Mouse (Mus musculus) kidney, embryonic 16.5 days (tissue): Measurements from ENCODE around the gene Fads1. TPM values are rescaled to one million over a fixed set of nuclear protein-coding genes. Genes with fewer than 3 reads are reported as not detected.

ENCODE experiments used
- ATAC-seq: fragments of 200-750 bp; cut with Nextera tagmentation; 2 replicates; pipeline ENCODE4 v1.8.0; 2017; ENCODE audit warnings: moderate TSS enrichment; ENCODE audit not compliant: low FRiP score, low TSS enrichment
- H3K27ac ChIP-seq: fragments of 300-500 bp; sonication (generic); 2 replicates; pipeline ENCODE4 v1.5.1; 2014; ENCODE audit warnings: low read length
- H3K27me3 ChIP-seq: fragments of 300-500 bp; sonication (generic); 2 replicates; pipeline ENCODE4 v1.6.1; 2014; ENCODE audit warnings: low read length, control low read depth, mixed read lengths; ENCODE audit not compliant: insufficient read depth
- H3K36me3 ChIP-seq: fragments of 300-500 bp; sonication (generic); 2 replicates; pipeline ENCODE4 v1.6.1; 2014; ENCODE audit warnings: low read length, control low read depth, mixed read lengths; ENCODE audit not compliant: insufficient read depth
- H3K4me1 ChIP-seq: fragments of 300-500 bp; sonication (generic); 2 replicates; pipeline ENCODE4 v1.6.1; 2014; ENCODE audit warnings: low read length, control low read depth, mixed read lengths; ENCODE audit not compliant: insufficient read depth
- H3K4me2 ChIP-seq: fragments of 300-500 bp; sonication (generic); replicated peaks from 2 replicates; pipeline ENCODE4 v1.6.1; 2014; ENCODE audit warnings: low read depth, low read length
- H3K4me3 ChIP-seq: fragments of 300-500 bp; sonication (generic); 2 replicates; pipeline ENCODE4 v1.5.1; 2014; ENCODE audit warnings: mild to moderate bottlenecking, low read length
- H3K9ac ChIP-seq: fragments of 300-500 bp; sonication (generic); replicated peaks from 2 replicates; pipeline ENCODE4 v1.6.1; 2014; ENCODE audit warnings: low read length
- H3K9me3 ChIP-seq: fragments of 300-500 bp; sonication (generic); 2 replicates; pipeline ENCODE4 v1.6.1; 2016; ENCODE audit warnings: low read length, control low read depth
- WGBS: fragments of 180-500 bp; shearing (Covaris S2); extraction: QIAGEN DNeasy Blood & Tissue Kit; methylation state at CpG from one replicate; pipeline ENCODE4 v1.1.7; 2014; 5-methylcytosine and 5-hydroxymethylcytosine counted together
- polyA plus RNA-seq: library from polyadenylated mRNA; unstranded; fragments of >200 nt; fragmentation: Nextera tagmentation; extraction: Ambion mirVana; gene quantifications from 2 replicates; pipeline ENCODE4 v1.2.1, GENCODE M21; 2015

Gene Fads1
- polyA plus RNA-seq, 1 experiment from 2014 or later = 95.4 TPM

DNA sequence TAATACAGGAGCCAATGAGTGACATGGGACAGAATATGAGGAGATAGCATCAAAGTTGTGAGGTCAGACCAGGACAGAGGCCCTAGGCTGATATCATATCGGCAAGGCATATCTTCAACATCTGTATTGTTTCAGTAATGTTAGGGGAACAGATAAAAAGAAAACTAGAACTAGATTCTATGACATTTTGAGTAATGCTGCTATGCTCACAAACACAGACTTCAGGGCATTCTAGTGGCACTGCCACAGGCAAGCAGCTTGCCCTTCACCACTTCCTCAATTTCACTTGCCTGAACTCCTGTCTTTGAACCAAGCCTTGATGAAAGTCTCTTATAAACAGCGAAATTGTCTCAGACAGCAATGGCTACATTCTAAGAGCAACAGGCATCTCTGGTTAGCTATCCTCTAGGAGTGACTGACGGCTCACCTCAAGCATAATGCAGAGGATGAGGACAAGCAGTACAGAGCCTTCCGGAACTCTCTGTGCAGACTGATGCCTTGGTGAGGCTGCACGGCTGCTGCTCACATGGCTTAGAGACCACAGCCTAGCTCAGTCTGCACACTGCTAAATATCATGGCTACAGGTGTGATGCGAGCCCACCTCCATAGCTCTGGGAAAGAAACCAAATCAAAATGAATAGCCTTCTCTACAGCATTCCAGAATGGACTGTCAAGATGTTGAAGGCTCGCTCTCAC, 8.7 kb upstream of the Fads1 start:
- Histone ChIP-seq H3K4me2 (no peak overlapping the region), H3K9me3 (no peaks in the 10 kb centered on the region), H3K4me1 (peaks cover 7% of the 10 kb centered on the region), H3K27me3 (no peaks in the 10 kb centered on the region), H3K4me3 (no peak overlapping the region), H3K36me3 (no peaks in the 10 kb centered on the region), H3K27ac (no peak overlapping the region), H3K9ac (no peak overlapping the region)
- 88% methylated on average over 7 of the region's 7 CpGs for WGBS
- ATAC-seq = no peak

DNA sequence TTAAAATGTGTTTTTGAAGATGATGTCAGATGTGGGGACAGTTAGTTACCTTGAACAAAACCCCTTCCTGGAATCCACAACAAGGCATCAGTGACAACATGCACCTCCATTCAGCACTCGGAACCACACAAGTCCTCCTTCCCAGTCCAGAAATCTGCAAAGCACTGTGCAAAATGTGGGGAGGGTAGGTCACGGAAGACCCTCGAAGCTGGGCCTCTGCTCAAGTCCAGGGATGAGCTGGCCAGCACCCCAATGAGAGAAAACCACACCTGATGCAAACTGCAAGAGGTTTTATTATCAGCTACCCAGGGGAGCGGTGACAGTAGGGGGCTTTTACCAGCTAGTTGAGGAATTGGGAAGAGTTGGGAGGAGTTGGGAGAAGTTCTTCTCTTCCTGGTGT, 7.7 kb upstream of the Fads1 start:
- 88% methylated on average over 4 of the region's 4 CpGs for WGBS
- no peak overlapping the region for H3K9ac ChIP-seq
- ATAC-seq = no peak
- H3K36me3 ChIP-seq = no peaks in the 10 kb centered on the region
- H3K4me1 ChIP-seq = peaks cover 7% of the 10 kb centered on the region
- no peak overlapping the region for H3K27ac ChIP-seq
- no peak overlapping the region for H3K4me3 ChIP-seq
- H3K9me3 ChIP-seq = no peaks in the 10 kb centered on the region
- H3K27me3 ChIP-seq = no peaks in the 10 kb centered on the region
- no peak overlapping the region for H3K4me2 ChIP-seq

DNA sequence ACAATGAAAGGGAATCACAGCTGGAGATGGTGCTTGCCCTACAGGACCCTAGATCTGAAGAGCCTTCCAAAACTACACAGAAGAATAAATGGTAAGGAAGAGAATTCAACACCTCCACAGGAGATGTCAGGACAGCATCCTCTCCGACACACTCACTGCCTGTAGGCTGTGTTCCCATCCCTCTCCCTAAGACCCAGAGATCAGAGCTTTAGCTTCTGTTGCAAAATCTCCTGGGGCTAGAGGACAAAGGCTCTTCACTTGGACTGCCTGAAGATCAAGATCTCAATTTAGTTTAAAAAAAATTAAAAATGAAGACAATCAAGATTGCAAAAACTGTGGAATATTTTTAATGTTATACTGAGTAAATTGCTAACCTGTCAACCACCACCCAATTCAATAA, 6.2 kb upstream of the Fads1 start:
- H3K4me2 ChIP-seq = no peak overlapping the region
- no peak overlapping the region for H3K27ac ChIP-seq
- ATAC-seq = no peak
- H3K4me3 ChIP-seq = no peak overlapping the region
- H3K9me3 ChIP-seq = no peaks in the 10 kb centered on the region
- H3K36me3 ChIP-seq = no peaks in the 10 kb centered on the region
- H3K27me3 ChIP-seq = no peaks in the 10 kb centered on the region
- 73% methylated on average over 1 of the region's 1 CpGs for WGBS
- H3K9ac ChIP-seq = no peak overlapping the region
- peaks cover 7% of the 10 kb centered on the region for H3K4me1 ChIP-seq

DNA sequence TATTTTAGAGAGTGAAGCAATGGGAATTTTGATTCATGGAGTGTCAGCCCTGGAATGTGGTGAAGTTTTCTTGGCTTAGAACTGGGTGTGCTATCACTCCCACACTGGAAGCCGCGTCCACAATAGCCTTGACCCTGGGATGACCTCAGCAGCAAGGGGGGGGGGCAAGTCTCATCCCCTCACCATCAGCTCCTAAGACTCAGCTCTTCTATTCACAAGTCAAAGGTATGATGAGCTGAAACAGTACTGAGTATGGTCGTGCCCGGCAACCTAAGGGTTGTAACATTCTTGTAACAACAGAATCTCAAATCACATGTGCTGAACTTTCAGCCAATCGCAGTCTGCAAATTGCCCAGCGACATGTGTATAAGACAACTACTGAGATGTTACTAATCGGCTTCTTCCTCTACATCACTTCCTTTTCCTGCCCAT, 5.7 kb upstream of the Fads1 start:
- Histone ChIP-seq H3K4me1 (peaks cover 9% of the 10 kb centered on the region), H3K4me3 (no peak overlapping the region), H3K36me3 (no peaks in the 10 kb centered on the region), H3K27ac (0 out of 2 replicates have a peak overlapping the region, but pooled peaks have one; percentile 2), H3K9ac (no peak overlapping the region), H3K4me2 (peak overlapping the region; percentile 17; the same call in 1 of the 2 replicates), H3K27me3 (no peaks in the 10 kb centered on the region), H3K9me3 (no peaks in the 10 kb centered on the region)
- WGBS = 35% methylated on average over 7 of the region's 7 CpGs
- ATAC-seq = peak; percentile 39; the same call in 1 of the 2 replicates

DNA sequence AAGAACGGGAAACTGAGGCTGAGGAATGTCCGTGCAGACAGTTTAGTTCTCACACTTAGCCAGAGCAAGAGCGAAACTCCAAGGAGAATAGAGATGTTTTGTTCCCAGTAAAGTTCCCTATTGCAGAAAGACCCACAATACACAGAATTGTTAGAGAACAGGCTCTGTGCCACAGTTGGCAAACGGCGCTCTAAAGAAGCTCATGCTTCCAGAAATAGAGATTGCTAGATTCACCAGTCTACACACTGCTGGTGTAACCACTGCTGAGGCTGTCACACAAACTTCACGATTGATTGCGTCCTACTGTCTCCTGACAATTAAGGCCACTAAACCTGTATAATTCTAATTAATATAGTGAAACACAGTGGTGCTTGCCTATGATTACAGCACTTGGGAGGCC, 1.5 kb upstream of the Fads1 start:
- 93% methylated on average over 7 of the region's 7 CpGs for WGBS
- Histone ChIP-seq H3K27me3 (no peaks in the 10 kb centered on the region), H3K9me3 (no peaks in the 10 kb centered on the region), H3K27ac (no peak overlapping the region), H3K4me1 (peaks cover 29% of the 10 kb centered on the region), H3K36me3 (peaks cover 12% of the 10 kb centered on the region), H3K4me2 (no peak overlapping the region), H3K4me3 (no peak overlapping the region), H3K9ac (no peak overlapping the region)
- no peak for ATAC-seq

DNA sequence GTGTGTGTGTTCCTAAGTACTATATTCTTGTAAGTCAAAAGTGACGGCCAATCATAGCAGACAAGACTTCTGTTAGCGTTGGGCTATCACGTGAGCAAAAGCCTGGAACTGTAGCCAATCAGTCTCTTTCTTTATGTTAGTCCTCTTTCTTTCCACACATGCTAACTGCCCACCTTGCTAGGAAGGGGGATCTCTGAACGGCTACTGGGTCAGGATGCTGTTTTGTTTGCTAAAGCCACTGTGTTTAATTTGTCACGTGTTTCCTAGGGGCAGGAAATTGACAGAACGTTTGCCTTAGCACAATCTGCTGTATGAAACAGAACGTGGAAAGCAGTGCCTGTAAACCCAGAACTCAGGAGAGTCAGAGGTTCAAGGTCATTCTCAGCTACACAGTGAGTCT, 546 bp upstream of the Fads1 start:
- H3K4me1 ChIP-seq = peaks cover 21% of the 10 kb centered on the region
- peak overlapping the region; percentile 88 for H3K4me2 ChIP-seq
- 30% methylated on average over 7 of the region's 7 CpGs for WGBS
- peak overlapping the region; percentile 22; the same call in 1 of the 2 replicates for H3K9ac ChIP-seq
- H3K36me3 ChIP-seq = peaks cover 21% of the 10 kb centered on the region
- H3K9me3 ChIP-seq = no peaks in the 10 kb centered on the region
- H3K4me3 ChIP-seq = peak overlapping the region; percentile 90
- no peaks in the 10 kb centered on the region for H3K27me3 ChIP-seq
- ATAC-seq = no peak
- H3K27ac ChIP-seq = no peak overlapping the region

DNA sequence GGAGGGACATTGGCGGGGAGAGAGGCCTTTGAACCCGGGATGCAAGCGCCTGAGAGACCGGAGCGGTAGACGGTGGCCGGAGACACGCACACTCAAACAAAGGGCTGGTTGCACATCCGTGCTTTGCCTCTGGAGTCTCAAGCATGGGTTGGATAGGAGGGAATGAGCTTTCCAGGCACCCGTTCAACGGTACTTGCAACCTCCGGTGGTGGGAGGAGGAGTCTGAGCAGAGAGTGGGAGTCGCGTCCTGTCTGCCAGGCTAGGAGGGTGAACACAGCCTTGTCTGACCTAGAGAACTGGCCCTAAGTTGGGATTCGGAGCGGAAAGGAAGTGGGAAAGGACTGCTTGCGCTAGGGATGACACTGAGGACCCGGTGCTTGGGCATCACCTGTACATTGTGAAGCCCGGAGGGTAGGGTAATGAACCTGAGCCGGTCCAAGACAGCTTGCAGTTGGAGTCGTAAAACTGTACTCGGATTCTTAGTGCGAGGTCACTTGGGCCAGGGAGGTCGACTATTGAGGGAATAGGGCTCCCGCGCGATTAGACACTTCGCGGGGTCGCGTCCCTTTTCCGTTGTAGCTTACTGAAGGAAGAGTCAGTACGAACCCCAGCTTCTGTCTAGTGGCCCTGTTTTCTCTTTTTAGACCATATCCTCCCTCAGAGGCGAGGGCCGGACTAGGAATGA, 753 bp downstream of the Fads1 start:
- Histone ChIP-seq H3K4me2 (peak overlapping the region; percentile 88), H3K36me3 (peaks cover 33% of the 10 kb centered on the region), H3K27ac (peak overlapping the region; percentile 94), H3K9ac (peak overlapping the region; percentile 92), H3K4me1 (peaks cover 21% of the 10 kb centered on the region), H3K27me3 (no peaks in the 10 kb centered on the region), H3K9me3 (no peaks in the 10 kb centered on the region), H3K4me3 (peak overlapping the region; percentile 90)
- ATAC-seq = peak; percentile 73
- WGBS = under 1% methylated on average over 35 of the region's 35 CpGs

DNA sequence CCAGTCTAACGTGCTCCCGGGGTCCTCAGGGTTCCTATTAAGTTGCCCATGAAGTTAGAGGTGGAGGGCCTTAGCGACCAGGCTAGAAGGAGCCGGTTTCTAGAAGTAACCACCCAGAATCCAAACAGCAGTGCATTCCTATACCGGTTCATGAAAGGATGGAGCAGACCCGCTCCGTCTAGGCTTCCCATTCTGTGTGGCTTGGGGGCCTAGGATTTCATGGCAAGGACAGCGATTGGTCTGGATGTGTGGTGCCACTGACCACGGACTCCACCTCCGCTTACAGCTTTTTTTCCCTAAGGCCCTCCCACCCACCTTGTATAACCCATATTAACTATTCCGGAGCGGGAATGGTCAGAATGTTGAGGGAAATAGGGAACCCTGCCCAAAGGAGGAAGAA, 1.4 kb downstream of the Fads1 start:
- 4% methylated on average over 12 of the region's 12 CpGs for WGBS
- ATAC-seq = 0 out of 2 replicates have a peak, but pooled peaks have one; percentile 29

DNA sequence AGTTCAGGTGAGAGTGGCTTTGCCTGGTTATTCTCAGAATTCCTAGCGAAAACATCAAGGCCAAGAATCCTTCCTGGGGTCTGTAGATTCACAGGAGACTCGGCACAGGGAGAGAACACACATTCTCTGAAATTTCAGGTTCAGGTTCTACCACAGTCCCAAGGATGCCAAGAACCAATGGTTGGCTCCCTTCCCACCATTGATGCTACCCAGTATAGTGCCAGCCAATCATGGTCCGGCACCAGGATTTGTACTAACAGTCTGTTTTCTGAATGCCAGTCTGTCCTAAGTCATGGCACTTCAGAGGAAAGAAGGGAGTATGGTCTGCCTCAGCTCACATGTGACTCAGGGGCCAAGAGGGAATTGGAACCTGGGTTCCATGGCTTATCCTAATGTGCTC, 3.2 kb downstream of the Fads1 start:
- Histone ChIP-seq H3K4me3 (no peak overlapping the region), H3K36me3 (peaks cover 53% of the 10 kb centered on the region), H3K27me3 (no peaks in the 10 kb centered on the region), H3K9me3 (no peaks in the 10 kb centered on the region), H3K9ac (no peak overlapping the region), H3K27ac (no peak overlapping the region), H3K4me2 (no peak overlapping the region), H3K4me1 (peaks cover 21% of the 10 kb centered on the region)
- no peak for ATAC-seq
- WGBS = 96% methylated on average over 3 of the region's 3 CpGs

More for the DNA sequence above, 1.4 kb downstream of the Fads1 start:
- peak overlapping the region; percentile 88 for H3K4me2 ChIP-seq
- H3K9me3 ChIP-seq = no peaks in the 10 kb centered on the region
- H3K27ac ChIP-seq = peak overlapping the region; percentile 94
- peaks cover 21% of the 10 kb centered on the region for H3K4me1 ChIP-seq
- no peaks in the 10 kb centered on the region for H3K27me3 ChIP-seq
- H3K9ac ChIP-seq = peak overlapping the region; percentile 92
- peak overlapping the region; percentile 90 for H3K4me3 ChIP-seq
- H3K36me3 ChIP-seq = peaks cover 40% of the 10 kb centered on the region

DNA sequence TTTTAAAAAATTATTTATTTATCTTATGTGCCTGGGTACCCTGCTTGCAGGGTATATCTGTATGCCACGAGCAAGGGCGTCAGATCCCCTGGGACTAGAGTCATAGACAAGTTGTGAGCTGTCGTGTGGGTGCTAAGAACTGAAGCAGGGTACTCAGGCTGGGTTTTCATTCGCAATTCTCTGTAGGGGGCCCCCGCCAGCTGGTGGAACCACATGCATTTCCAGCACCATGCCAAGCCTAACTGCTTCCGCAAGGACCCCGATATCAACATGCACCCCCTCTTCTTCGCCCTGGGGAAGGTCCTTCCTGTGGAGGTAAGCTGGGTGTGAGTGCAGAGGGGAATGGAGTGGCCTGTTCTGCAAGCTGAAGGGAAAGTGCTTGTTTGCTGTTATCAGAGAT, 3.9 kb downstream of the Fads1 start:
- no peak overlapping the region for H3K9ac ChIP-seq
- ATAC-seq = no peak
- H3K9me3 ChIP-seq = no peaks in the 10 kb centered on the region
- H3K27me3 ChIP-seq = no peaks in the 10 kb centered on the region
- 96% methylated on average over 8 of the region's 8 CpGs for WGBS
- no peak overlapping the region for H3K27ac ChIP-seq
- H3K36me3 ChIP-seq = peaks cover 59% of the 10 kb centered on the region
- H3K4me3 ChIP-seq = no peak overlapping the region
- peaks cover 21% of the 10 kb centered on the region for H3K4me1 ChIP-seq
- H3K4me2 ChIP-seq = no peak overlapping the region
